Mouse (Mus musculus) limb, embryonic 13.5 days (tissue): ENCODE results near the gene Fam3a. TPM values are rescaled to one million over a fixed set of nuclear protein-coding genes. Genes with fewer than 3 reads are reported as not detected.

Source experiments
- ATAC-seq: fragments of 200-750 bp; cut with Nextera tagmentation; 2 replicates; pipeline ENCODE4 v1.8.0; 2017; ENCODE audit warnings: low read depth, moderate number of reproducible peaks, moderate TSS enrichment; ENCODE audit not compliant: low FRiP score
- H3K27ac ChIP-seq: fragments of 300-500 bp; sonication (generic); 2 replicates; pipeline ENCODE4 v1.5.1; 2015; ENCODE audit warnings: inconsistent platforms, mild to moderate bottlenecking, moderate library complexity
- H3K27me3 ChIP-seq: fragments of 300-500 bp; sonication (generic); 2 replicates; pipeline ENCODE4 v1.6.1; 2015; ENCODE audit warnings: mild to moderate bottlenecking, inconsistent platforms
- H3K36me3 ChIP-seq: fragments of 300-500 bp; sonication (generic); 2 replicates; pipeline ENCODE4 v1.6.1; 2015; ENCODE audit warnings: inconsistent platforms, mild to moderate bottlenecking, moderate library complexity
- H3K4me1 ChIP-seq: fragments of 300-500 bp; sonication (generic); 2 replicates; pipeline ENCODE4 v1.6.1; 2015; ENCODE audit warnings: inconsistent platforms
- H3K4me2 ChIP-seq: fragments of 300-500 bp; sonication (generic); replicated peaks from 2 replicates; pipeline ENCODE4 v1.6.1; 2015; ENCODE audit warnings: inconsistent platforms, mild to moderate bottlenecking, moderate library complexity
- H3K4me3 ChIP-seq: fragments of 300-500 bp; sonication (generic); 2 replicates; pipeline ENCODE4 v1.5.1; 2015; ENCODE audit warnings: moderate library complexity, mild to moderate bottlenecking, inconsistent platforms
- H3K9ac ChIP-seq: fragments of 300-500 bp; sonication (generic); 2 replicates; pipeline ENCODE4 v1.6.1; 2015; ENCODE audit warnings: mild to moderate bottlenecking, inconsistent platforms
- H3K9me3 ChIP-seq: fragments of 300-500 bp; sonication (generic); 2 replicates; pipeline ENCODE4 v1.6.1; 2016; ENCODE audit warnings: inconsistent platforms
- WGBS: fragments of 180-500 bp; shearing (Covaris S2); methylation state at CpG from one replicate; pipeline ENCODE4 v1.1.7; 2015; 5-methylcytosine and 5-hydroxymethylcytosine counted together
- polyA plus RNA-seq: library from polyadenylated mRNA; unstranded; fragments of >200 nt; fragmentation: Nextera tagmentation; extraction: Ambion mirVana; gene quantifications from 2 replicates; pipeline ENCODE4 v1.2.1, GENCODE M21; 2015

Gene Fam3a
- polyA plus RNA-seq, result 42.3 and 43.5 TPM in 2 replicates

DNA sequence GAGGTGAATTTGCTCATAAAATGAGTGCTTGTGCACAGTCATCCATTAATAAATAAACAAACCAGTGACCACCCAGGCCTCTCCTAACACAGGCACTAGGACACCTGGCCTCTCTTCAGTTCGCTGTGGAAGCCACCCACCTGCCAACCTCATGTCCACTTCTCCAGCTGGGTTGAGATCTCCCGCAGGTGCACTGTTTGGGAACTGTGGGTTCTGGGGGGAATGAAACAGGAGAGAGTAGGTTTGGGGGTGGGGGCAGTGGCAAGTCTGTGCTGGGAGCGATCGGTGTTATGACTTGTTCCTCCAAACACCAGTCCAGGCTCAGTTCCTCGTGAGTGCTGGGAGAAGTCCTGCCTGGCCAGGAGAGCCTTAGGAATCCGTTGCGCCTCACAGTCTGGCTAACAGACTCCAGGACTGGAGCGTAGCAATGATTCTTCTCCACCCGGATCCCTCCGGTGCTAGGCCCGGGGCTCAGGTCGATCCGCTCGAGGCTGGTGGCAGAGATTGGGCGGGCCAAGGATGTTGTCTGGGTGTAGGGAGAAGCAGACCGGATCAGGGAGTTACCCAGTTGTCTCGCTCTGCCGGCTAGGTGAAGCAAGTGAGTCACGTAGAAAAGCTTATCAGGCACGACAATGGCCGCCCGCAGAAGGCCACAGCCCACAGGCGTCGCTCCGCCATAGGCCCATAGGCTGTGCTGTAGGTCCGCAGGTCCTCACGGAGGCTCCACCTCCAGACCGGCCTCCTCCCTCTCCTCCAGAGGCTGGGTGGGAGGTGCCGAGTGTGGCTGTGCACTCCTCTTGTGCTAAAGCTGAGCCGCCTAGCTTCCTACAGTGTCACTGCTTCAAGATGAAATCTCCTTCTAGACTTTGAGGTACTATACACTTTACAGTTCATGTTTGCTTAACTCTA is at the start of gene Fam3a, which contains the start of gene Ikbkg:
Gene Fam3a, minus strand, starts transcription at position 738 of the 909 bp plus-strand sequence.
Gene Ikbkg, plus strand, starts transcription at position 756 of the 909 bp plus-strand sequence.
- peaks cover 6% of the 10 kb centered on the region; the same call in 1 of the 2 replicates for H3K4me1 ChIP-seq
- H3K9me3 ChIP-seq, result no peaks in the 10 kb centered on the region
- H3K9ac ChIP-seq, result peak within 1 kb of the TSS; percentile 79
- 10% methylated on average over 28 of the region's 30 CpGs for WGBS
- H3K4me3 ChIP-seq, result peak within 1 kb of the TSS; percentile 56
- peak; percentile 100 for ATAC-seq
- no peaks in the 10 kb centered on the region for H3K27me3 ChIP-seq
- H3K4me2 ChIP-seq, result peak within 1 kb of the TSS; percentile 66
- H3K36me3 ChIP-seq, result peaks cover 3% of the 10 kb centered on the region; the same call in 1 of the 2 replicates
- H3K27ac ChIP-seq, result peak within 1 kb of the TSS; percentile 87

DNA sequence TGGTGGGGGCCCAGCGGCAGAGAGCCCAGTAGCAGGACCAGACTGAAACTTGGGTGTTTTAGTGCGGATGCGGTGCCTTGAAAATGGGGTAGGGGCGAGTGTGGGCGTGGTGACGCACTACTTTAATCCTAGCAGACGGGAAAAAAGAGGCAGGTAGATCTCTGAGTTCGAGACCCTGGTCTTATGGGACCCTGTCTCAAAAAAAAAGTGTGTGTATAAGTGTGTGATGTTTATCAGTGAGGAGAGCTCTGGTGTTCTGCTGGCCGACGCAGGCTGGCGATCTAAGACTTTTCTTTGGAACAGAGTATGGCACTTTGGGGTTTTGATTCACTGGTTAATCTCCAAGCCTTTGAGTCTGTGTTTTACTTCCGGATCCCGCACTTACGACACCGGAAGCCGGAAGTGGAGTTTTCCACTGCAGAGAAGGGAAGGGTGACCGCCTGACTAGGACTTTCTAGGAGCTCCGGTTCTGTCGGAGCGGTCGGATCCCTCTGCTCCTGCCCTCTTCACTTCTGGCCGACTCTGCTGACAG is 36.3 kb upstream of the Fam3a start:
- Histone ChIP-seq H3K27me3 (no peaks in the 10 kb centered on the region), H3K4me1 (0 out of 2 replicates have a peak, but pooled peaks cover 6% of the 10 kb centered on the region), H3K36me3 (peaks cover 10% of the 10 kb centered on the region), H3K4me3 (peak overlapping the region; percentile 55), H3K27ac (peak overlapping the region; percentile 77; the same call in 1 of the 2 replicates), H3K4me2 (peak overlapping the region; percentile 63), H3K9me3 (no peaks in the 10 kb centered on the region), H3K9ac (peak overlapping the region; percentile 67)
- peak; percentile 48 for ATAC-seq
- WGBS, result 18% methylated on average over 22 of the region's 22 CpGs

DNA sequence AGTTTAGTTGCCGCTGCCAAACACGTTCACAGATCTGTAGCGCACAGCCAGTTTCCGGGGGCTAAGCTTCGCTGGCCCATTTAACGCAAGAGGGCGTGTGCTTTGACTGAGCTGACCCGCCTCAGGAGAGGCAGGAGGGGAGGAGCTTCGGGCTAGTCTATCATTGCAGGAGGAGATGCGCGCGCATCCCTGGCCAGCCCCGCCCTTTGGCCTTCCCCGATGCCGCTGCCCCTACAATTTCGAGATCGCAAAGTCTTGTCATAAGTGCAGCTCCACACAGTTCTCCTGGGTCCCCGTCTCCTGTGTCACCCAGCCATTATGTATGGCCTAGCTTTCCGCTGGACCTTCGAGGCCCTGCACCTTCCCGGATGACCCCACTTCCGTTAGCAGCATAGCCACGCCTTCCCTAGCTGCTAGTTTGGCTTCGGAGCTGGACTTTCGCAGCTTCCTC is 35.8 kb upstream of the Fam3a start, which contains the start of gene G6pdx:
Gene G6pdx, minus strand, starts transcription at position 369 of the 451 bp plus-strand sequence.
- Histone ChIP-seq H3K9me3 (no peaks in the 10 kb centered on the region), H3K36me3 (peaks cover 5% of the 10 kb centered on the region; the same call in 1 of the 2 replicates), H3K27me3 (no peaks in the 10 kb centered on the region), H3K4me2 (peak within 1 kb of the TSS; percentile 63), H3K9ac (peak within 1 kb of the TSS; percentile 67), H3K4me1 (0 out of 2 replicates have a peak, but pooled peaks cover 6% of the 10 kb centered on the region), H3K4me3 (peak within 1 kb of the TSS; percentile 55), H3K27ac (peak within 1 kb of the TSS; percentile 77; the same call in 1 of the 2 replicates)
- ATAC-seq, result peak; percentile 89
- 15% methylated on average over 25 of the region's 25 CpGs for WGBS

DNA sequence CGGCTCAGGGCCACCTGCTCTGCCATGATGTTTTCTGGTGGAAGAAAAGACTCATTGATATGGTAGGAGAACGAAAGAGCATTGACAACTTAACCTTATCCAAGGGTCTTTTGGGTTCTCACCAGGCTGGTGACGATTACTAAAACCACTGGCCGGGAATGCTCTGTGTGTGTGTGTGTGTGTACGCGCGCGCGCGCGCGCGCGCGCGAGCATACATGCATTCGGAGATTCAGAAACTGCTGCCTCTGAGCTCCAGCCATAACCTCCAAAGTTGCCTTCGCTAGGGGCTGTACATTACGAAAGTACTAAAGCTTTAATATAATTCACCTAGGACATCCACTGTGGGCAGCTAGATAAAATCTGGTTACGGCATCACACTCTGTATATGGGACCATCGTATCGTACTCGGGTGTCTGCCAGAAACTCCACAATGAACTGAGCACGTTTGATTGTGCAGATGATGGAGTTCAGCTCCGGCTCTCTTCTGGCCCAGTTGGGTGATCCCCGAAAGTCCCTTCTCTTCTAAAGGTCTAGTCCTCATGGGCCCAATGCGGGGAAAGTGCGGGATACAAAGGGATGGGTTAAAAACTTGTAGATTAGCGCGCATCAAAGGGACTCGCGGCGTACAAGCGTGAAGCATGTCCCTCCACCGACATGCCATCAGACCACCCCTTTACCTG is 35.2 kb upstream of the Fam3a start:
- H3K9me3 ChIP-seq, result no peaks in the 10 kb centered on the region
- H3K9ac ChIP-seq, result peak overlapping the region; percentile 63
- 0 out of 2 replicates have a peak, but pooled peaks cover 6% of the 10 kb centered on the region for H3K4me1 ChIP-seq
- peak overlapping the region; percentile 63 for H3K4me2 ChIP-seq
- no peaks in the 10 kb centered on the region for H3K27me3 ChIP-seq
- peak overlapping the region; percentile 55 for H3K4me3 ChIP-seq
- ATAC-seq, result peak; percentile 41; the same call in 1 of the 2 replicates
- 16% methylated on average over 35 of the region's 35 CpGs for WGBS
- H3K36me3 ChIP-seq, result no peaks in the 10 kb centered on the region
- peak overlapping the region; percentile 73; the same call in 1 of the 2 replicates for H3K27ac ChIP-seq

DNA sequence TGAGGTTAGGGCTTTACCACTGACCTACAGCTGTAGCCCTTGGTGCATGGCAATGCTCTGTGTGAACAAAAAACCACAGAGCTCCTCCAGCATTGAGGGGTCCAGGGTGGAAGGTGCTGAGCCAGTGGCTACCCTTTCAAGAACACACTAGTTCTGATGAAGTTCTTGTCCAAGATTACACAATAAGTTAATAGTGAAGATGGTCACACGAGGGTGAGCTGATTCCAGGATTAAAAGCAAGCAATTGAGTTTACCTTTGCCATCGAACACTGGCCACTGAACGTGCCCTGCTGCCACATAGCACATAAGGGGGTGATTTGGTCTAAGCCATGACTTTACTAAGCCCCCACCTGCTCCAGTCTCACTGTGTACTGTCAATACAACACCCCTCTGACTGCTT is 34.0 kb upstream of the Fam3a start:
- ATAC-seq, result no peak
- Histone ChIP-seq H3K9ac (no peak overlapping the region), H3K4me1 (0 out of 2 replicates have a peak, but pooled peaks cover 6% of the 10 kb centered on the region), H3K4me3 (no peak overlapping the region), H3K9me3 (no peaks in the 10 kb centered on the region), H3K27ac (no peak overlapping the region), H3K4me2 (no peak overlapping the region), H3K27me3 (no peaks in the 10 kb centered on the region), H3K36me3 (no peaks in the 10 kb centered on the region)
- WGBS, result 76% methylated on average over 3 of the region's 3 CpGs

GRCm38 (mm10) chrX:74426256-74426655 is 33.2 kb upstream of the Fam3a start:
- H3K27me3 ChIP-seq, result no peaks in the 10 kb centered on the region
- WGBS, result 71% methylated on average over 1 of the region's 1 CpGs

DNA sequence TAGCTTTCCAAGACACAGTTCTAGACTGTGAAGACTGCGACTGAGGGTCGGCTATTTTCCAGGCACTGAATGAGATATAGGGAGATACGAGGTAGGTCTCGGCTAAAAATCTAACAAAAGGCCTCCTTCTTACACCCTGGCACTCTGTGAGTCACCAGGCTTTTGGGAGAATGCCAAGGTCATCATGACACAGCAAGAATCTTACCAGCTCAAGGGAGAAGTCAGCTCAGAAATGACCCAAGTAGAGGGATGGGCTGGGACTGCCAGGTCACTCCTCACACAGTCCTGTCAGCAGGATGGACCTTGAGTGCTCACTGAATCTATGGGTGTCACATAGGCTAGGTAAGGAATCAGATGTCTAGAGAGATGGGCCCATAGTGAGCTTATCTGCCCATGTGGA is 32.1 kb upstream of the Fam3a start:
- no peak for ATAC-seq
- Histone ChIP-seq H3K9me3 (no peaks in the 10 kb centered on the region), H3K4me2 (no peak overlapping the region), H3K27me3 (no peaks in the 10 kb centered on the region), H3K36me3 (no peaks in the 10 kb centered on the region), H3K27ac (no peak overlapping the region), H3K4me1 (0 out of 2 replicates have a peak, but pooled peaks cover 4% of the 10 kb centered on the region), H3K4me3 (no peak overlapping the region), H3K9ac (no peak overlapping the region)
- WGBS, result 87% methylated on average over 4 of the region's 4 CpGs

More at GRCm38 (mm10) chrX:74426256-74426655, 33.2 kb upstream of the Fam3a start:
- Histone ChIP-seq H3K27ac (no peak overlapping the region), H3K9ac (no peak overlapping the region), H3K36me3 (no peaks in the 10 kb centered on the region), H3K9me3 (no peaks in the 10 kb centered on the region), H3K4me3 (no peak overlapping the region), H3K4me1 (0 out of 2 replicates have a peak, but pooled peaks cover 6% of the 10 kb centered on the region), H3K4me2 (no peak overlapping the region)
- no peak for ATAC-seq

GRCm38 (mm10) chrX:74424443-74424842 is 31.4 kb upstream of the Fam3a start:
- ATAC-seq, result no peak
- no peak overlapping the region for H3K4me3 ChIP-seq
- no peaks in the 10 kb centered on the region for H3K9me3 ChIP-seq
- no peak overlapping the region for H3K9ac ChIP-seq
- H3K4me2 ChIP-seq, result no peak overlapping the region
- no peaks in the 10 kb centered on the region for H3K27me3 ChIP-seq
- H3K4me1 ChIP-seq, result 0 out of 2 replicates have a peak, but pooled peaks cover 3% of the 10 kb centered on the region
- H3K36me3 ChIP-seq, result no peaks in the 10 kb centered on the region
- H3K27ac ChIP-seq, result no peak overlapping the region

DNA sequence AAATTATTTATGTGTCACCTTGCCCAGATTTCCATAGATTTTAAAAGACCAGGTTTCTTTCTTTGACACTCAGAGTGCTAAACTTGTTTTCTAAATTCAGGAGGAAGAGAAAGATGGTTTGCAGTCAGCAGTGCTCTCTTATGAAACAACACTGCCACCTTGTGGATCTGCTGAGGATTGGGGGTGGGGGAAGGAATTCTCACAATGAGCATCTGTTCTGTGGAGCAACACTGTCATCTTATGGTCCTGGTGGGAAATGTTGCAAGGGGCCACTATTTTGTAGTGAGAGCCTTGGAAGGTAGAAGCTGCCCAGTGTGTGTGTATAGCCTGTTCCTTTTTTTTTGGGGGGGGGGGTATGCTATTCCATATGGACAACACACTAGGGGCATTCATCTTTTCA is 20.3 kb upstream of the Fam3a start:
- ATAC-seq, result peak; percentile 28; the same call in 1 of the 2 replicates
- no peak overlapping the region for H3K9ac ChIP-seq
- H3K9me3 ChIP-seq, result no peaks in the 10 kb centered on the region
- no peak overlapping the region for H3K27ac ChIP-seq
- H3K4me1 ChIP-seq, result no peaks in the 10 kb centered on the region
- H3K36me3 ChIP-seq, result peaks cover 4% of the 10 kb centered on the region; the same call in 1 of the 2 replicates
- H3K4me2 ChIP-seq, result no peak overlapping the region
- H3K27me3 ChIP-seq, result no peaks in the 10 kb centered on the region
- H3K4me3 ChIP-seq, result no peak overlapping the region

- H3K27me3 ChIP-seq, result no peaks in the 10 kb centered on the region
- no peak overlapping the region for H3K4me2 ChIP-seq
- no peak overlapping the region for H3K9ac ChIP-seq
- no peak overlapping the region for H3K27ac ChIP-seq
- no peak for ATAC-seq
- peaks cover 4% of the 10 kb centered on the region; the same call in 1 of the 2 replicates for H3K36me3 ChIP-seq
- H3K4me3 ChIP-seq, result no peak overlapping the region
- H3K9me3 ChIP-seq, result no peaks in the 10 kb centered on the region
- no peaks in the 10 kb centered on the region for H3K4me1 ChIP-seq
- WGBS, result 51% methylated on average over 2 of the region's 2 CpGs
These were observed 15.3 kb upstream of the Fam3a start for GRCm38 (mm10) chrX:74408340-74408739.

- ATAC-seq, result no peak
- Histone ChIP-seq H3K27me3 (no peaks in the 10 kb centered on the region), H3K4me2 (no peak overlapping the region), H3K27ac (no peak overlapping the region), H3K9ac (no peak overlapping the region), H3K4me1 (no peaks in the 10 kb centered on the region), H3K36me3 (no peaks in the 10 kb centered on the region), H3K4me3 (no peak overlapping the region), H3K9me3 (no peaks in the 10 kb centered on the region)
- WGBS, result 83% methylated on average over 3 of the region's 3 CpGs
These were observed 7.1 kb upstream of the Fam3a start for GRCm38 (mm10) chrX:74400136-74400535.
